23 mouse cellular contexts compared by ENCODE assay signal in the genomic region with DNA sequence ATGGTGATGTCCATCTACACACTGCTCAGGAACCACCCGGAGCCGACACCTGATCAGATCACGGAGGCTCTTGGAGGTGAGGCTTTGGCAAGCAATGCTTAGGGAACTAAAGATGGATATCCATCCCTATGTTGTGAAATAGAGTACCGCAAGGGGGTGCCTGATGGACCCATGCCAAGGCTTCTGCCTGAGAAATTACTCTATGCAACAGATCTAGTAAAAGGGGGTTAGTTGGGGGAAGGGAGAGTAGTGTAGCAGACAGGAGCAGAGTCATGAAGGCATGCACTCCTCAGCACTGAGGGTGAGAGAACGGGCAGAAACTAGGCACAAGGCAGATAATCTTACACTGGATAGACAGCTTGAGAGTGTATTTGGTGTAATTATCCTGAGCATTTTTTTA. TPM values are rescaled to one million over a fixed set of nuclear protein-coding genes. Genes with fewer than 3 reads are reported as not detected.
DNase-seq lines count a peak whose midpoint lies in the region; ATAC-seq and TF ChIP-seq lines count a peak whose summit lies in the region.
"Had no signal": no experiment of that assay in that cellular context is flagged by ENCODE, and none has a peak within 500 bp of the region (broad histone marks: within the 10 kb centered on the region; RNA-seq: fewer than 3 reads in every experiment).

No protein-coding gene starts in this region.

- H3K9me3 ChIP-seq in heart, embryonic 12.5 days (replicated peaks): no peaks in the 10 kb centered on the region
- no peaks in the 10 kb centered on the region for H3K9me3 ChIP-seq in lung, embryonic 14.5 days (ENCODE audit: low read depth, low read length)
- H3K9me3 ChIP-seq in liver, postnatal 0 days (ENCODE audit: low read length): no peaks in the 10 kb centered on the region
- H3K9me3 ChIP-seq: hindbrain, embryonic 13.5 days; limb, embryonic 12.5 days; liver, embryonic 13.5 days; midbrain, embryonic 12.5 days; neural tube, embryonic 12.5 days had no signal

- TF ChIP-seq POLR2A in lung, adult 2 months (IDR thresholded peaks at IDR 0.05; ENCODE audit: borderline replicate concordance, extremely low read depth, low read depth, low read length): no peak

- no peaks in the 10 kb centered on the region for H3K36me3 ChIP-seq in heart, embryonic 12.5 days
- H3K36me3 ChIP-seq in lung, embryonic 14.5 days (ENCODE audit: insufficient read depth): no peaks in the 10 kb centered on the region
- no peaks in the 10 kb centered on the region for H3K36me3 ChIP-seq in liver, postnatal 0 days (replicated peaks; ENCODE audit: insufficient read depth, low read length)
- H3K36me3 ChIP-seq: hindbrain, embryonic 13.5 days; limb, embryonic 12.5 days; liver, embryonic 13.5 days; midbrain, embryonic 12.5 days; neural tube, embryonic 12.5 days had no signal

- no peak for ATAC-seq in heart, embryonic 12.5 days (ENCODE audit: insufficient number of reproducible peaks, low FRiP score)
- ATAC-seq in lung, embryonic 14.5 days (ENCODE audit: insufficient read depth): peak; percentile 47; the same call in 1 of the 2 replicates
- no peak for ATAC-seq in liver, postnatal 0 days
- ATAC-seq: activated CD4-positive, CD25-positive, alpha-beta regulatory T cell, adult 4 months; CD4-positive, CD25-positive, alpha-beta regulatory T cell, adult 4 months; inflammation-experienced regulatory T-cells, adult 6 months; lung, postnatal 0 days had no signal

- H3K27ac ChIP-seq in heart, embryonic 12.5 days (ENCODE audit: poor library complexity, severe bottlenecking): no peak overlapping the region
- no peak overlapping the region for H3K27ac ChIP-seq in lung, embryonic 14.5 days (ENCODE audit: low read depth)
- H3K27ac ChIP-seq in liver, postnatal 0 days (ENCODE audit: low read depth): no peak overlapping the region
- H3K27ac ChIP-seq: hindbrain, embryonic 13.5 days; left cerebral cortex, adult 2 months; limb, embryonic 12.5 days; liver, embryonic 13.5 days; midbrain, embryonic 12.5 days; neural tube, embryonic 12.5 days had no signal

- WGBS in heart, embryonic 12.5 days: 73% methylated on average over 5 of the region's 5 CpGs
- WGBS in lung, embryonic 14.5 days: 53% methylated on average over 5 of the region's 5 CpGs
- 62% methylated on average over 5 of the region's 5 CpGs for WGBS in lung, adult 2 months
- WGBS in liver, postnatal 0 days (ENCODE audit: insufficient replicate concordance): 78% methylated on average over 5 of the region's 5 CpGs

- no peak overlapping the region for H3K9ac ChIP-seq in heart, embryonic 12.5 days
- no peak overlapping the region for H3K9ac ChIP-seq in lung, embryonic 14.5 days
- no peak overlapping the region for H3K9ac ChIP-seq in liver, postnatal 0 days (replicated peaks)
- H3K9ac ChIP-seq: hindbrain, embryonic 13.5 days; limb, embryonic 12.5 days; liver, embryonic 13.5 days; midbrain, embryonic 12.5 days; neural tube, embryonic 12.5 days had no signal

- H3K27me3 ChIP-seq in heart, embryonic 12.5 days (replicated peaks): 0 out of 2 replicates have a peak, but pooled peaks cover 5% of the 10 kb centered on the region
- no peaks in the 10 kb centered on the region for H3K27me3 ChIP-seq in lung, embryonic 14.5 days (ENCODE audit: insufficient read depth, low read length)
- no peaks in the 10 kb centered on the region for H3K27me3 ChIP-seq in liver, postnatal 0 days (ENCODE audit: insufficient read depth, low read length)
- H3K27me3 ChIP-seq: hindbrain, embryonic 13.5 days; limb, embryonic 12.5 days; liver, embryonic 13.5 days; midbrain, embryonic 12.5 days; neural tube, embryonic 12.5 days had no signal

- DNase-seq in cerebellum, adult 11-12 months: peak; percentile 5
- DNase-seq in cerebellum, postnatal 4 days (ENCODE audit: low spot score in 2 of 2): no peak
- peak; percentile 83 for DNase-seq in heart, adult 11 months
- DNase-seq in lung, embryonic 14.5 days: peak; percentile 68
- no peak for DNase-seq in lung, adult 2 months
- DNase-seq in cerebellum, postnatal 25 days: peak; percentile 20 to 29
- no peak for DNase-seq in liver, postnatal 0 days
- DNase-seq: adrenal gland, postnatal 10 days; gastrocnemius, postnatal 25 days; heart, postnatal 14 days; kidney, adult 2 months; kidney, postnatal 10 days; liver, embryonic 13.5 days had no signal

- no peak for TF ChIP-seq EP300 in liver, postnatal 0 days (IDR thresholded peaks at IDR 0.05; ENCODE audit: low read depth)

- peaks cover 11% of the 10 kb centered on the region for H3K4me1 ChIP-seq in heart, embryonic 12.5 days (replicated peaks)
- H3K4me1 ChIP-seq in lung, embryonic 14.5 days (ENCODE audit: insufficient read depth): no peaks in the 10 kb centered on the region
- no peaks in the 10 kb centered on the region for H3K4me1 ChIP-seq in lung, adult 2 months (ENCODE audit: control insufficient read depth, insufficient read depth, low read length)
- H3K4me1 ChIP-seq in liver, postnatal 0 days (ENCODE audit: insufficient read depth): no peaks in the 10 kb centered on the region
- H3K4me1 ChIP-seq: hindbrain, embryonic 13.5 days; liver, embryonic 13.5 days; midbrain, embryonic 12.5 days; neural tube, embryonic 12.5 days had no signal

- H3K4me3 ChIP-seq in heart, embryonic 12.5 days: no peak overlapping the region
- H3K4me3 ChIP-seq in lung, embryonic 14.5 days (ENCODE audit: low read depth, low read length): no peak overlapping the region
- H3K4me3 ChIP-seq in lung, adult 2 months (replicated peaks; ENCODE audit: extremely low read depth, low read depth, low read length): no peak overlapping the region
- H3K4me3 ChIP-seq in liver, postnatal 0 days (ENCODE audit: low read depth, low read length): no peak overlapping the region
- H3K4me3 ChIP-seq: hindbrain, embryonic 13.5 days; left cerebral cortex, adult 2 months; limb, embryonic 12.5 days; liver, embryonic 13.5 days; midbrain, embryonic 12.5 days; neural tube, embryonic 12.5 days had no signal

- no peak overlapping the region for H3K4me2 ChIP-seq in heart, embryonic 12.5 days
- no peak overlapping the region for H3K4me2 ChIP-seq in lung, embryonic 14.5 days
- no peak overlapping the region for H3K4me2 ChIP-seq in liver, postnatal 0 days (ENCODE audit: low read depth, low read length)
- H3K4me2 ChIP-seq: hindbrain, embryonic 13.5 days; limb, embryonic 12.5 days; liver, embryonic 13.5 days; midbrain, embryonic 12.5 days; neural tube, embryonic 12.5 days had no signal

- TF ChIP-seq CTCF in lung, embryonic 14.5 days (IDR thresholded peaks at IDR 0.05; ENCODE audit: low read depth): peak; percentile 5; the same call in 1 of the 2 replicates
- TF ChIP-seq CTCF in lung, adult 2 months (IDR thresholded peaks at IDR 0.05; ENCODE audit: insufficient read depth, low read length): no peak
- no peak for TF ChIP-seq CTCF in liver, postnatal 0 days (IDR thresholded peaks at IDR 0.05; ENCODE audit: low read depth)

RNA-seq across cellular contexts. Expression of gene Aox4, which starts 11.7 kb away (rescaled TPM):
- polyA plus RNA-seq in heart, embryonic 12.5 days (2016; fragmentation: Nextera tagmentation; extraction: Ambion mirVana): 0.14 and 0.27 TPM in 2 replicates
- 0.22 TPM in 1 of 2 replicates, not detected in the other for polyA plus RNA-seq in lung, embryonic 14.5 days (2014; fragmentation: Nextera tagmentation; extraction: Ambion mirVana)
- polyA plus RNA-seq in lung, adult 2 months (2012; rRNA removed): 0.05 and 0.51 TPM in 2 replicates
- polyA plus RNA-seq in liver, postnatal 0 days (2015; fragmentation: Nextera tagmentation; extraction: Ambion mirVana): not detected in 2 replicates
- polyA plus RNA-seq: activated CD4-positive, CD25-positive, alpha-beta regulatory T cell, adult 4 months; inflammation-experienced regulatory T-cells, adult 6 months; midbrain, embryonic 12.5 days had no signal

RNA-seq across cellular contexts. Expression of gene Aox2, which starts 56.2 kb away (rescaled TPM):
- not detected in 2 replicates for polyA plus RNA-seq in heart, embryonic 12.5 days (2016; fragmentation: Nextera tagmentation; extraction: Ambion mirVana)
- polyA plus RNA-seq in lung, embryonic 14.5 days (2014; fragmentation: Nextera tagmentation; extraction: Ambion mirVana): 0.03 TPM in 1 of 2 replicates, not detected in the other
- not detected in 2 replicates for polyA plus RNA-seq in lung, adult 2 months (2012; rRNA removed)
- polyA plus RNA-seq in liver, postnatal 0 days (2015; fragmentation: Nextera tagmentation; extraction: Ambion mirVana): 0.01 TPM in 2 replicates
- polyA plus RNA-seq: inflammation-experienced regulatory T-cells, adult 6 months; liver, embryonic 13.5 days; midbrain, embryonic 12.5 days; neural tube, embryonic 12.5 days had no signal

Comparison
In these comparisons a context has a peak if more than half of its experiments do, and no peak if none do; other contexts are left out.
1. DNase-seq: peak in cerebellum, adult 11-12 months (single experiment), heart, adult 11 months (single experiment), lung, embryonic 14.5 days (single experiment) and cerebellum, postnatal 25 days (2 of 2); none in cerebellum, postnatal 4 days (0 of 2), lung, adult 2 months (single experiment) and liver, postnatal 0 days (single experiment).